Mouse (Mus musculus) adrenal gland, postnatal 10 days (tissue): ENCODE results near the gene Ptprd. TPM values are rescaled to one million over a fixed set of nuclear protein-coding genes. Genes with fewer than 3 reads are reported as not detected.
"Not testable (repeated sequence)": the region's sequence is repeated elsewhere in the genome, so short reads cannot be mapped to it uniquely, and the experiment has no call there.

ENCODE experiments used
- DNase-seq: peaks from one replicate; pipeline ENCODE4 v3.0.0; 2021; ENCODE audit warnings: mixed read lengths
- total RNA-seq, 2 experiments: library from RNA; stranded (reverse); gene quantifications; 2 replicates each; pipeline ENCODE4 v1.2.3; 2021

The Ptprd gene
- total RNA-seq, 2 experiments from 2014 or later, result 88.2 to 99.3 TPM

GRCm38 (mm10) chr4:76447396-76447795 lies 1764.4 kb downstream of the Ptprd start:
- no peak for DNase-seq

- no peak for DNase-seq
Measured at GRCm38 (mm10) chr4:76444778-76445177, 1767.0 kb downstream of the Ptprd start.

- no peak for DNase-seq
Measured at GRCm38 (mm10) chr4:76443553-76443952, 1768.2 kb downstream of the Ptprd start.

GRCm38 (mm10) chr4:76440791-76441364 lies 1770.9 kb downstream of the Ptprd start:
- DNase-seq, result peak; percentile 84

GRCm38 (mm10) chr4:76438496-76439079 lies 1773.2 kb downstream of the Ptprd start:
- no peak for DNase-seq

GRCm38 (mm10) chr4:76438068-76438467 lies 1773.7 kb downstream of the Ptprd start:
- no peak for DNase-seq

GRCm38 (mm10) chr4:76435920-76436319 lies 1775.8 kb downstream of the Ptprd start:
- no peak for DNase-seq

GRCm38 (mm10) chr4:76429769-76430168 lies 1782.0 kb downstream of the Ptprd start:
- DNase-seq, result peak; percentile 19

GRCm38 (mm10) chr4:76427036-76427435 lies 1784.7 kb downstream of the Ptprd start:
- DNase-seq, result not testable (repeated sequence)

- DNase-seq, result no peak
Measured at GRCm38 (mm10) chr4:76425230-76425575, 1786.6 kb downstream of the Ptprd start.

- DNase-seq, result peak; percentile 61
Measured at GRCm38 (mm10) chr4:76424324-76425229, 1787.2 kb downstream of the Ptprd start.

- no peak for DNase-seq
Measured at GRCm38 (mm10) chr4:76422113-76422512, 1789.6 kb downstream of the Ptprd start.

- no peak for DNase-seq
Measured at GRCm38 (mm10) chr4:76419641-76420040, 1792.1 kb downstream of the Ptprd start.

- no peak for DNase-seq
Measured at GRCm38 (mm10) chr4:76417676-76418075, 1794.1 kb downstream of the Ptprd start.

- no peak for DNase-seq
Measured at GRCm38 (mm10) chr4:76415624-76416023, 1796.1 kb downstream of the Ptprd start.

- DNase-seq, result no peak
Measured at GRCm38 (mm10) chr4:76414591-76414990, 1797.2 kb downstream of the Ptprd start.

GRCm38 (mm10) chr4:76410053-76410452 lies 1801.7 kb downstream of the Ptprd start:
- DNase-seq, result no peak

GRCm38 (mm10) chr4:76409159-76409558 lies 1802.6 kb downstream of the Ptprd start:
- DNase-seq, result no peak

- no peak for DNase-seq
Measured at GRCm38 (mm10) chr4:76405862-76406454, 1805.8 kb downstream of the Ptprd start.

- DNase-seq, result no peak
Measured at GRCm38 (mm10) chr4:76403219-76403618, 1808.5 kb downstream of the Ptprd start.

- DNase-seq, result no peak
Measured at GRCm38 (mm10) chr4:76387887-76388286, 1823.9 kb downstream of the Ptprd start.

- no peak for DNase-seq
Measured at GRCm38 (mm10) chr4:76386978-76387824, 1824.6 kb downstream of the Ptprd start.
